Mouse (Mus musculus) lung, adult 2 months (tissue): Measurements from ENCODE around the gene Gpsm1.

Experiments used
- CTCF ChIP-seq: fragments of 200-500 bp; IDR thresholded peaks from 2 replicates; pipeline ENCODE4 v1.5.1; 2011; ENCODE audit warnings: mild to moderate bottlenecking, low read length, control low read depth; ENCODE audit not compliant: insufficient read depth
- POLR2A ChIP-seq: fragments of 200-500 bp; IDR thresholded peaks from 2 replicates; pipeline ENCODE4 v1.6.1; 2011; ENCODE audit warnings: low read depth, mild to moderate bottlenecking, control low read depth, low read length, borderline replicate concordance; ENCODE audit errors: extremely low read depth

DNA sequence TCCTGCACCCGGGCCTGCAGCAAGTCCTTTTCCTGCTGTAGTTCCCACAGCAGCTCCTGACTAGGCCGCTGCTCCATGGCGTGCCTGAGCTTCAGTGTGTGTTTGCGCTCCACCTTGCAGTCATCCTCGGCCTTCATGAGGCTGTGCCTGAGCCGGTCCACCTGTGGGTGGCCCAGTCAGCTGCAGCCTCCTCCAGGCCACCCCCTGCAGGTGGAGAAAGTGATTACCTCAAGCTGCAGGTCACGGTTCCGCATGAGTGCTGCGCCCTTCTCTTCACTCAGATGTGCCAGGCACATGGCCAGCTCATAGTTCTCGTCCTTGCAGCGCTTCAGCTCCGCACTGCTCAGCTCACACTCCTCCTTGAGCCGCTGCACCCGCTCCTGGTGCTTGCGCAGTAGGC lies 42.2 kb downstream of the Gpsm1 start:
- TF ChIP-seq CTCF (no peak), POLR2A (no peak)
